Mouse (Mus musculus): Measurements from ENCODE around the gene Lect2.

DNA sequence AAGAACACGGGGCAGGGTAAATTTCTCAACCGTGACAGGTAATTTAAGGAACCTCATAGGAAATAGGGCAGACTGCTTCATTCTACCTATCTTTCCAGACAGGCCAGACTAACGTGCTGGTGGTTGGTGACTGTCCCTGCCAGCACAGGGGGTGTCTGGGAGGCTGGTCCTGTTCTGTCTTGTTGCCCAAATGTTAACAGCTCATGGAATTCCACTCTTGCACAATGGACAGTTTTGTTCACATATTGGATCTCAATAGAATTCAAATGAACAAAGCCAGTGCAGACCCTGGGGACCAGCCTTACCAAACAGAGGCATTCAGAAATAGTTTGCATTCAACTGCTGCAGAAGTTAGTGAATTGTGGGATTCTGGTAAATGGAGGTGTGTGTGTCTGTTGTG is 3.3 kb downstream of the Lect2 start:
- TF ChIP-seq ZC3H11A (IDR thresholded peaks at IDR 0.05; ENCODE audit: borderline replicate concordance, low read depth, low read length) (no peak), CHD2 (IDR thresholded peaks at IDR 0.05; ENCODE audit: low read depth, low read length) (no peak)

All from ES-E14 (cell line).